Mouse (Mus musculus) E14TG2a.4 (cell line): ENCODE measurements around the gene Zfp52.

Source experiments
- CTCF ChIP-seq: conservative IDR thresholded peaks from 2 replicates; pipeline ENCODE4 v1.5.1; 2014; ENCODE audit warnings: low read length
- POU5F1 ChIP-seq: IDR thresholded peaks from 2 replicates; pipeline ENCODE4 v1.6.1; 2014; ENCODE audit warnings: low read length, borderline replicate concordance

GRCm38 (mm10) chr17:21567696-21568095 lies 32.4 kb downstream of the Zfp52 start:
- TF ChIP-seq CTCF, result no peak
- no peak for TF ChIP-seq POU5F1
